Mouse (Mus musculus): ENCODE results near the gene Ces1e.

Ces1e gene

GRCm38 (mm10) chr8:93176593-93176992 is 52.8 kb downstream of the Ces1e start:
- peak; percentile 9 for DNase-seq (ENCODE audit: low read depth, low spot score)

DNA sequence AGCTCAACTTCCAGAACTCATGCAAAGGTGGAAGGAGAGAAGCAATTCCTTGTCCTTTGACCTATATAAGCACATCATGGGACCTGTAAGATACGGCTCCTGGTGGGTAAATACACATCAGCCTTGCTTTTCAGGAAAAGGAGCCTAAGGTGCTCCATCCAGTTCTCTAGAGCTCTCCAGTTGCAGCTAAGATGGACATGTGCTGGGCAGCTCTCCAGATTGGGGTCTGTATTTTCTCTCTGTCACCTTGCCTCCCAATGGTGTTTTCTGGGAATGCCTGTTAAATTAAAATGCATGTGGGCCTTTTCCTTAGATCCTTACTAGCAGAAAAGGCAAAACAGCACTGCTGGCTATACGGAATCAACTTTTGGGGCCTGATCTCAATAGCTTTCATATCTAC is 54.9 kb downstream of the Ces1e start:
- no peak for DNase-seq (ENCODE audit: low read depth, low spot score)

GRCm38 (mm10) chr8:93171846-93172590 is 57.4 kb downstream of the Ces1e start:
- DNase-seq (ENCODE audit: low read depth, low spot score), result no peak

DNA sequence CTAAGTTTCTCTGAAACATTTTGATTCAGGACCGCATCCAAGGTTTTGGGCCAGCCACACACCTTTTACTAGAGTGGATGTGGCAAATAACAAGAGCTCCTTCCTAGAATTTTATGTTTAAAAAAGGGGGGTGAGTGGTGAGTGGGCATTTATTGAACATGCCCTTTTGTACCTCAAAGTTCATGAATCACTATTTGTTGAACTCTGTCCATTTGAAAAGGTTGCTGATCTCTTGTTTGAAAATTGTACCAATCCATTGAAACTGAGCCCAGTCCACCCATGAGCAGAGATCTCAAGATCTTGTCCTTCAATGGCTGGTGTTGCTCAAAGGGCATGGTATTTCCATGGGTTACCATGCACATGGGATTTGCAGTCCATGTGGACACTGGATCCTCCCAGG is 66.1 kb downstream of the Ces1e start:
- DNase-seq (ENCODE audit: low read depth, low spot score), result no peak

DNA sequence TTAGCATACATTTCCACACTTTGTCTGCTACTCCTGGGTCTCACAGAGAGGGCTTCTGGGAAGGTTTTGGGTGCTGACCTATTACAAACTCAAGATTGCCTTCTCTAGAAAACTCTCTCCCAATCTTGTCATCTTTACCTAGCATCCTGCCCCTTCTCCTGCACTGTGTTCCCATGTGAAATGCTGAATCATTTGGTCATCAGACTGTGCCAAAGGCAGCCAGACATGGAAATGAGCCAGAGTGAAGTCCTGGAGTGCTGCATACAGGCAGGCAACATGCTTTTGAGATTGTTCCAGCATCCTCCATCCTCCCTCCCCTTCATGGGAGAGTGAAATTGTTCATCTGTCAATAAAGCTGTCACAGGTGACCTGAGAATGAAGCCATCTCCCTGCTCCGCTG is 78.0 kb downstream of the Ces1e start:
- DNase-seq (ENCODE audit: low read depth, low spot score), result no peak
